Mouse (Mus musculus): ENCODE data around the gene Sync. TPM values are rescaled to one million over a fixed set of nuclear protein-coding genes. Genes with fewer than 3 reads are reported as not detected.

Sync gene
- 3.3 TPM in 2 replicates for polyA plus RNA-seq (2015; fragmentation: Nextera tagmentation; extraction: Ambion mirVana)

DNA sequence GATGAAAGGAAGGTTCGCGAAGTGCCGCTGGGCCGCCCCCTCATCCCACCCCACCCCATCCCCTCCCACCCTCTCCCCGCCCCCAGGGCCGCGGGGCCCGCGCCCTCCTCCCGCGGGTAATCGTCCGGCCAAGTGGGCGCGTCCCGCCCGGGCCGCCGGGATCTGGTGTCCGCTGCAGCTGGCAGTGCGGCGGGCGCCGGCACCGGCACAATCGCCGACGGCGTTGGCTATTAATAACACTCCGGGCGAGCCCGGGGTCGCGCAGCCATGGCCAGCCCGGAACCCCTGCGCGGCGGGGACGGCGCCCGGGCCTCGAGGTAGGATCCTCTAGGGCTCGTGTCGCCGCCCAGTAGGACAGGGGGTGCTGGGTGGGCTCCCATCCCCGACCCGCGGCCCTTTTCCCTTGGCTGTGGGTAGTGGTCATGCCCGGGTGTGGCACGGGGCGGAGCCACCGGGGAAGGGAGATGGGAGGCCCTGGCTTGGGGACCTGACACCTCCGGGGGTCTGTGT, at the start of gene Sync:
Sync (plus strand) TSS at position 146 of the 510 bp plus-strand sequence.
- H3K36me3 ChIP-seq: no peaks in the 10 kb centered on the region
- H3K4me1 ChIP-seq: peaks cover 17% of the 10 kb centered on the region
- H3K4me3 ChIP-seq: peak within 1 kb of the TSS; percentile 55
- under 1% methylated on average over 48 of the region's 53 CpGs for WGBS
- no peaks in the 10 kb centered on the region for H3K9me3 ChIP-seq
- peak within 1 kb of the TSS; percentile 72 for H3K9ac ChIP-seq
- 0 out of 2 replicates have a peak within 1 kb of the TSS, but pooled peaks have one; percentile 44 for H3K27ac ChIP-seq
- H3K27me3 ChIP-seq: peaks cover 31% of the 10 kb centered on the region
- peak; percentile 46 for ATAC-seq (ENCODE audit: low FRiP score, low read depth)
- peak within 1 kb of the TSS; percentile 96 for H3K4me2 ChIP-seq (replicated peaks)

DNA sequence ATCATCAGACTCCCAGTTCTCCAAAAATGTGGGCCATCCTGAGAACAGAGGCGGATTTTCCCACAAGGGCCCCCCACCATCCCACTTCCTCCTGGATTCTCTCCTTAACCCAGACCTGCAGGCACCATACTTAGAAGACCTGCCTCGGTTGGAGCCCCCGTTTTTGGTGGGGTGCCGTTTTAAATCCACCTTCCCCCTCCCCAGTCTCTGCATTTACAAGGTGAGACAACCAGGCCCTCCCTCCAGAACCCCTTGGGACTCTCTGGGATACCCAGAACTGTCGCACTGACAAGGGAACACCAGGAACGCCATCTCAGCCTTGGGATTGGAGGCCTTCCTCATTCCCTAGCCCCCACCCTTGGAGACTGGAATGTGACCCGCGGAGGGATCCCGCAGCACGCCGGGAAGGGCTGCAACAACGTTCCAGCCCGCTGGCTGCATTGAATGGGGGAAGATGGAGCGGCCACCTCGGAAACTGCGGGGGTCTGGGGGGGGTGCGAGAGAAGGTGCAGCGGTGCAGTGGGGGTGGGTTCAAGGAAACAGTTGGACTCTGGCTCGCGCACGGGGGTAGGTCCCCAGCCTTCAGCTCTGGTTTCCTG, 49.5 kb upstream of the Sync start:
- ATAC-seq (ENCODE audit: low FRiP score, low read depth): no peak
- Histone ChIP-seq H3K4me1 (peaks cover 60% of the 10 kb centered on the region), H3K27ac (no peak overlapping the region), H3K4me3 (peak overlapping the region; percentile 78), H3K36me3 (no peaks in the 10 kb centered on the region), H3K9ac (peak overlapping the region; percentile 79), H3K4me2 (replicated peaks) (peak overlapping the region; percentile 94), H3K27me3 (no peaks in the 10 kb centered on the region), H3K9me3 (no peaks in the 10 kb centered on the region)
- WGBS: 7% methylated on average over 21 of the region's 21 CpGs

DNA sequence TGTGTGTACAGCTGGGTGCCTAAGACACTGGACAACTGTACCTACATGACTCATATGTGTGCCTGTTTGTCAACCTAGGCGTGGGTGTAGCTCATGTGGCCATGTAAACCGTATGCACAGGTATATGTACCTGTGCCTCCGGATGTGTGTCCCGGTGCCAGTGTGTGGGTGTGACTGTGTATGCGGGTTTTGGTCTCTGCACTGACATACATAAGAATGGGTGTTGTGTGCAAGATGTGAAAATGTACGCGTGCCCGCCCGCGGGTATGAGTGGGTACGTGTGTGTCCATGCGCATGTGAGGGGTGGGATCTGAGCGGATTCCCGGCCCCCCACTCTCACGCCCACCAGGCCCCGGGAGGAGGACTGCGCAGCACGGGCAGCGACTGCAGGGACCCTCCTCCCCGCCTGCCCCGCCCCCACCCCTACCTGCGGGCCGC, 48.8 kb upstream of the Sync start:
- Histone ChIP-seq H3K4me1 (peaks cover 62% of the 10 kb centered on the region), H3K27me3 (no peaks in the 10 kb centered on the region), H3K27ac (no peak overlapping the region), H3K36me3 (no peaks in the 10 kb centered on the region), H3K4me2 (replicated peaks) (peak overlapping the region; percentile 94), H3K9me3 (no peaks in the 10 kb centered on the region), H3K4me3 (peak overlapping the region; percentile 78), H3K9ac (peak overlapping the region; percentile 79)
- ATAC-seq (ENCODE audit: low FRiP score, low read depth): peak; percentile 48
- WGBS: under 1% methylated on average over 23 of the region's 23 CpGs

DNA sequence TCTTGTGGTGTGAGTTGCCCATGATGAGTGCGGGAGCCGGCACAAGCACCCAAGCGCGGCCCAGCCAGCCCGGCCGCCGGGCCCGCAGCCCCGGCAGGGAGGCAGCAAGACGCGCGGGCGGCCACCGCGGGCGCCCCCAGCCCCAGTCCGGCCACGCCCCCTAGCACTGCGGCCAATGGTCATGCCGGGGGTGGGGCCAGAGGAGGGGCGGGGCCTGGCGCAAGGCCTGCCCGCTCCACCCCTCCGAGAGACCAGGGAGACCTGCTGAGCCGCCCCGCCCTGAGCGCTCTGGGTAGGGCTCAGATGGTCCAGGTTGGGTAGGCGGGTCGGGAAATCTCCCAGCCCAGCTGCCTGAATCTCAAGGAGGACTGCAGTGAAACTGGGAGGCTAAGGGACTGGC, 48.3 kb upstream of the Sync start:
- no peak overlapping the region for H3K27ac ChIP-seq
- under 1% methylated on average over 20 of the region's 29 CpGs for WGBS

DNA sequence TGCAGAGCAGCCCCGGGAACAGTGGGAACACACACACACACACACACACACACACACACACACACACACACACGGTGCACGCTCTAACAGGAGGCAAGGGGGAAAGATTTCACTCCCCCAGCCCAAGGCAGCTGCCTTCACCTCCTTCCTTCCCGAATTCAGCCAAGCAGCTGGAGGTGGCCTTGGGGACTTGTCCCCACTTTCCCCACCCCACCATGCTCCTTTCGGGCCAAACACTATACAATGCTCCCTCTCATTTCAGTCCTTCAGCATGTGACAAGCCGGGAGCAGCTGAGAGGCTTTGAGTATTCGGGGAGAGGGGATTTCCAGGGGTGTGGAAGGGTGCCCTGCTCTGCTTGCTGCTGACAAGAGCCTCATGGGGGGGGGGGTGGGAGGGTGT, 45.5 kb upstream of the Sync start:
- Histone ChIP-seq H3K9me3 (no peaks in the 10 kb centered on the region), H3K36me3 (no peaks in the 10 kb centered on the region), H3K27ac (peak overlapping the region; percentile 81), H3K4me2 (replicated peaks) (no peak overlapping the region), H3K4me3 (no peak overlapping the region), H3K9ac (peak overlapping the region; percentile 43; the same call in 1 of the 2 replicates), H3K4me1 (peaks cover 46% of the 10 kb centered on the region), H3K27me3 (peaks cover 28% of the 10 kb centered on the region)
- peak; percentile 24; the same call in 1 of the 2 replicates for ATAC-seq (ENCODE audit: low FRiP score, low read depth)
- WGBS: 29% methylated on average over 5 of the region's 7 CpGs

More for the DNA sequence above, 48.3 kb upstream of the Sync start:
- H3K36me3 ChIP-seq: no peaks in the 10 kb centered on the region
- peak; percentile 84 for ATAC-seq (ENCODE audit: low FRiP score, low read depth)
- peaks cover 62% of the 10 kb centered on the region for H3K4me1 ChIP-seq
- peak overlapping the region; percentile 94 for H3K4me2 ChIP-seq (replicated peaks)
- peak overlapping the region; percentile 78 for H3K4me3 ChIP-seq
- no peaks in the 10 kb centered on the region for H3K27me3 ChIP-seq
- H3K9me3 ChIP-seq: no peaks in the 10 kb centered on the region
- H3K9ac ChIP-seq: peak overlapping the region; percentile 79

DNA sequence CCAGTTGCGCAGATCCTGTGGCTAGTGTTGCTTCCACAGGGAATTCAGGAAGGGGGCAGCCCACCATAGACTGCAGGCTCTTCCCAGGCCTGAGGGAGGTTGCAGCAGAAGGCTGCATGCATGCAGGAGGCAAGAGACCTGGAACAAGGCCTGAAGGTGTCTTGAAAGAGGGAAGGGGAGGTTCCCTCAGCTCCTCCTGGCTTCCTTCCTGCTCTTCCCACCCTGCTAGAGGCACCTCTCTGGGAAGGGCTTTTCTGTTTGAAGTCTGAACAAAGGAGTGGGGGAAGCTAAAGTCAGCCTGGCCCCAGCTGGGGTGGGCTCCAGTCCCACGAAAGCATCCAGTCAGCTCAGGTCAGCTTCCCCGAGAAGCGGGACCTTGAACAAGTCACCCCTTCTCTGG, 45.1 kb upstream of the Sync start:
- H3K4me2 ChIP-seq (replicated peaks): peak overlapping the region; percentile 34
- peaks cover 32% of the 10 kb centered on the region for H3K27me3 ChIP-seq
- no peak for ATAC-seq (ENCODE audit: low FRiP score, low read depth)
- H3K9ac ChIP-seq: peak overlapping the region; percentile 43; the same call in 1 of the 2 replicates
- no peaks in the 10 kb centered on the region for H3K9me3 ChIP-seq
- WGBS: 38% methylated on average over 4 of the region's 4 CpGs
- peak overlapping the region; percentile 81 for H3K27ac ChIP-seq
- H3K36me3 ChIP-seq: no peaks in the 10 kb centered on the region
- peaks cover 42% of the 10 kb centered on the region for H3K4me1 ChIP-seq
- H3K4me3 ChIP-seq: no peak overlapping the region

DNA sequence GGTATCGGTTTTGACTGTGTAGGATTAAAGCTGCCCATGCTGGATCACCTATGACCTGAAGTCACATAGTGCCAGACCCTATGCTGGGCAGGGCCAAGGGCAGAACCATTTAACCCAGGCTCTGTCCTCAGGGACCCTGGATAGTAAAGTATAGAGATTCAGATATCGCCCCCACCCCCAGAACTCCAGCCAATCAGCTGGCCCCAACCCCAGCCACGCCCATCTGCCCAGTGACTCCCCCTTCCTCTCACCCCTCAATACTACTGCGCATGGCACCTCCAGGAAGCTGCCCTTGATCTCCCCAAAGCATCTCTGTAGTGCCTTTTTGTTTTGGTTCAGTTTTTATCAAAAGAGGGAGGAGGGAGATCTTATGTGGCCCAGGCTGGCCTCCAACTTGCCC, 44.7 kb upstream of the Sync start:
- Histone ChIP-seq H3K9ac (no peak overlapping the region), H3K36me3 (no peaks in the 10 kb centered on the region), H3K4me1 (peaks cover 40% of the 10 kb centered on the region), H3K4me3 (no peak overlapping the region), H3K9me3 (no peaks in the 10 kb centered on the region), H3K27ac (peak overlapping the region; percentile 81), H3K4me2 (replicated peaks) (peak overlapping the region; percentile 34), H3K27me3 (peaks cover 36% of the 10 kb centered on the region)
- ATAC-seq (ENCODE audit: low FRiP score, low read depth): no peak
- WGBS: 28% methylated on average over 4 of the region's 4 CpGs

DNA sequence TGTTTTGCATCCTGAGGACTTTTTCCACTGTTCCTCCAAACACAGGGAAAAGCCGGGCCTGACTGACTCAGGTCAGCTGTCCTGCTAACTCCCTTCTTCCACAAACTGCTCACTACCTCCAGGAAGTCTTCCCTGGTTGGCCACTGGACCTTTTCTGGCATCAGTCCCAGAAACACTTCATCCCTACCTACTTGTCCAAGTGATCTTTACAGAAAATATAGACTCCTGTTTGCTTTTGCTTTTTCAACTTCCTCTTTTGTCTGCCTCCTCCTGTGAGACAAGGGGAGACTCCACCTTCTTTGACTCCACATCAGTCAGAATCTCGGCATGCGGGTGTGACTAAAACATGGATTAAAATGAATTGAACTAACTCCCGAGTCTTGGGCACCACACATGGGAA, 42.6 kb upstream of the Sync start:
- peaks cover 55% of the 10 kb centered on the region for H3K27me3 ChIP-seq
- no peaks in the 10 kb centered on the region for H3K36me3 ChIP-seq
- H3K4me1 ChIP-seq: peaks cover 37% of the 10 kb centered on the region
- ATAC-seq (ENCODE audit: low FRiP score, low read depth): no peak
- no peaks in the 10 kb centered on the region for H3K9me3 ChIP-seq
- H3K4me2 ChIP-seq (replicated peaks): no peak overlapping the region
- WGBS: 65% methylated on average over 4 of the region's 4 CpGs
- no peak overlapping the region for H3K4me3 ChIP-seq
- no peak overlapping the region for H3K9ac ChIP-seq
- no peak overlapping the region for H3K27ac ChIP-seq

DNA sequence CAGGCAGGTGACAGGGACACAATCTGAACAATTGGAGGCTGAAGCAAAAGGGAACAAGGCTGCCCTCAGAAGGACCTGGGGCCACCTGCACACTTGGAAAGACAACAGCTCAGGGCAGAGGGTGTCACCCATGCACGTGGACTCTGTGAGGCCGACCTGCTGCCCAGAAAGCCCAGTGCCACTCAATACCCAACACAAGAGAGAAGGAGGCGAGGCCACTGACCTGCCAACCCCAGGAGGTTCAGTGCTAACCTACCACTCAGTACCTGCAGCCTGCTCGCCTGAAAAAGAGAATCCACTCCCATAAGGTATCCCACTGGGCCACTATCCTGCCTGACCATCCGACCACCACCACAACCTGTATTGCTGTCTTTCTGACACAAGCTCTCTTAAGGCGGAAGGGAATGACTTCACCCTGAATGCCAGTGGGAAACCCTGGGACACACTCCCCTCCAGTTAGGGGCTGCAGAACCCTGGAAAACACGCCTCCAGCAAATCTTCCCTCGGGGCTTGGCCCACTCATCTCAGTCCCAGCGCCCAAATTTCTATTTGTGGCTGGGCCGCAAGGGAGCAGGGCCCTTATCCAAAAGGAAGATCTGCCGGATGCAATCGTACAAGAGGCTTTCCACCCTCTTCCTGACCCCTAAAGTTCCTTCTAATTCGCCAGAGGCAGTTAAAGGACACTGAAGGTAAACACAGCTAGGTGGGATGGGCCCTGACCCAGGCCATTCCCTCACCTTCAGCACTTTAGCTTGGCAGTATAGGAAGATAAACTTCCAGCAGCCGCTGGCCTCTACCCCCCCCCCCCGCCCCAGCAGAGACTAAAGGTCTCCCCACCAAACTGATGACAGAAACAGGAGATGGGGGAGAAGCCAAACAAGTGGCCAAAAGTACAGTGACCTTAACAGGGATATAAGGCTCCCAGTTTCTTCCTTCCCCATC, 40.8 kb upstream of the Sync start:
- H3K4me2 ChIP-seq (replicated peaks): peak overlapping the region; percentile 98
- no peaks in the 10 kb centered on the region for H3K36me3 ChIP-seq
- peaks cover 41% of the 10 kb centered on the region for H3K4me1 ChIP-seq
- no peak overlapping the region for H3K9ac ChIP-seq
- H3K27ac ChIP-seq: no peak overlapping the region
- ATAC-seq (ENCODE audit: low FRiP score, low read depth): no peak
- 38% methylated on average over 15 of the region's 15 CpGs for WGBS
- H3K27me3 ChIP-seq: peaks cover 71% of the 10 kb centered on the region
- no peaks in the 10 kb centered on the region for H3K9me3 ChIP-seq
- H3K4me3 ChIP-seq: no peak overlapping the region

DNA sequence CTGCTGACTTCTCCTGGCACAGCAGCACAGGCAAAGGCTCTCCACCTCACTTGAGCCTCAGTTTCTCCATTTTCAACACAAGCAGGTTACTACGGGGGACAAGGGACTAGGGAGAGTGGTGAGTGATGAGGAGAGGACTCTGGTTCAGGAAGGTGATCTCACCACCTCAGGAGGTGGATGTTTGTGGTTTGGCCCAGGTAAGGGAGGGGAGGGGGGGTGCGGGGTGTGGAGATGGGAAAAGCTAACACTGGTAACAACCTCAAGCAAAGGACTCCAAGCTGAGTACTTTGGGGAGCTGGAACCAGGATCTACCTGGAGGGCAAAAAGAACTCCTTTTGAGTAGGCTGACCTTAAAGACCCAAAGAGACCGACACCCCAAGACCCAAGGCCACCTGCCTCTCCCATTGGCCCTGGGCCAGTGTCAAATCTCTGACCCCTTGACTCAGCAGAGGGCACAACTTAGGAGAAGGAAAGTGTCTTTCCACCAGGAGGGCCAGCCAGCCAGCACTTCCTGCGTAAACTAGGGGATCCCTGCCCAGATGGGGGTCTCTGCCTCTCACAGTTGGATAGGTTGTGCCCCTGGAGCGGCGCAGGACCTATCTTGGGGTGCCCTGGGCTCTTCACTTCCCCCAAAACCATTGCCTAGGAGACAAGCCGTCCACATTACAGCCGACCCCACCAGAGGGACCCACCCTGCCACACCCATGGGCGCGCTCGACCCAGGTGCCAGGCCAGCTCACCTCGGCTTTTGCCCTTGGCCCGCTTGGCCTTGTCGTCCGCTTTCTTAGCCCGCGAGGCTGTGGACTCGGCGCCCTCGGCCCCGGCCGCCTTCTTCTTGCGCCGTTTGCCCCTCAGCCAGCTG, 39.8 kb upstream of the Sync start:
- Histone ChIP-seq H3K4me3 (peak overlapping the region; percentile 67), H3K27me3 (peaks cover 71% of the 10 kb centered on the region), H3K4me2 (replicated peaks) (peak overlapping the region; percentile 98), H3K4me1 (peaks cover 34% of the 10 kb centered on the region), H3K36me3 (no peaks in the 10 kb centered on the region), H3K27ac (no peak overlapping the region), H3K9ac (peak overlapping the region; percentile 81), H3K9me3 (no peaks in the 10 kb centered on the region)
- 10% methylated on average over 24 of the region's 24 CpGs for WGBS
- ATAC-seq (ENCODE audit: low FRiP score, low read depth): no peak

DNA sequence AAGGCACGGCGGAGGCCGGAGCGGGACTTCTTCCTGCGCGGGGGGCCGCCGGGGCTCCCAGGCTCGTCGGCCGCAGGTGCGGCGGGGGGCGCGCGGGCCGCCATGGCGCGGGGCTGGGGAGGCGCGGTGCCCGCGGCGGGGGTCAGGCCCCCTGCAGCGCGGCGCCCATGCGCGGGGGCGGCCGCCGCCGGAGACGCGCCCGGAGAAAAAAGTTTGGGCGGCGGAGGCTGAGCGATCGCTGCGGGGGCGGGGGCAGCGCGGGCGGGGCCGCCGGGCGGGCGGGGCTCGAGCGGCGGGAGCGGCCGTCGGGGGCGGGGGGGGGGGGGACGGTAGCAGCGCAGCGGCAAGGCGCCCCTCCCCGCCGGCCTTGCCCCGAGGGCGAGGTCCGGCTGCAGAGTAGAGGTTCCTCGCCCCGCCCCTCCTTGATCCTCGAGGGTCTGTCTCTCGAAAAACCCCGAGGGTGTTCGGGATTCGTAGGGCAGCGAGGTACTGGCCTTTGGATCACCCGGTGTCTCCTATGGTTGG, 39.1 kb upstream of the Sync start:
- under 1% methylated on average over 30 of the region's 74 CpGs for WGBS
- peak overlapping the region; percentile 67 for H3K4me3 ChIP-seq
- ATAC-seq (ENCODE audit: low FRiP score, low read depth): no peak
- peak overlapping the region; percentile 81 for H3K9ac ChIP-seq
- no peaks in the 10 kb centered on the region for H3K9me3 ChIP-seq
- H3K4me2 ChIP-seq (replicated peaks): peak overlapping the region; percentile 98
- peaks cover 71% of the 10 kb centered on the region for H3K27me3 ChIP-seq
- no peaks in the 10 kb centered on the region for H3K36me3 ChIP-seq
- peaks cover 28% of the 10 kb centered on the region for H3K4me1 ChIP-seq
- no peak overlapping the region for H3K27ac ChIP-seq

All from limb, embryonic 13.5 days (tissue).